Mouse (Mus musculus): ENCODE measurements at regions not wholly inside any gene's neighbourhood (a gene's known extent, or its start where the extent isn't known, plus 50 kb on each side); places are given as distances from the start of the nearest gene placed in this dataset.

GRCm38 (mm10) chr9:41483218-41483617, 321.7 kb upstream of the Ubash3b start:
- no peak for DNase-seq (ENCODE audit: low spot score)

- DNase-seq (ENCODE audit: low spot score) = no peak
Measured at GRCm38 (mm10) chr9:41481611-41482266, 320.2 kb upstream of the Ubash3b start.

- no peak for DNase-seq (ENCODE audit: low spot score)
Measured at GRCm38 (mm10) chr9:41479854-41480749, 318.6 kb upstream of the Ubash3b start.

GRCm38 (mm10) chr9:41479085-41479484, 317.6 kb upstream of the Ubash3b start:
- no peak for DNase-seq (ENCODE audit: low spot score)

GRCm38 (mm10) chr9:41478106-41478848, 316.8 kb upstream of the Ubash3b start:
- DNase-seq (ENCODE audit: low spot score) = no peak

- no peak for DNase-seq (ENCODE audit: low spot score)
Measured at GRCm38 (mm10) chr9:41475326-41475725, 313.8 kb upstream of the Ubash3b start.

- no peak for DNase-seq (ENCODE audit: low spot score)
Measured at GRCm38 (mm10) chr9:41474945-41475297, 313.4 kb upstream of the Ubash3b start.

GRCm38 (mm10) chr9:41474244-41474944, 312.9 kb upstream of the Ubash3b start:
- DNase-seq (ENCODE audit: low spot score) = peak; percentile 24

GRCm38 (mm10) chr9:41473506-41473905, 312.0 kb upstream of the Ubash3b start:
- no peak for DNase-seq (ENCODE audit: low spot score)

GRCm38 (mm10) chr9:41471345-41471744, 309.8 kb upstream of the Ubash3b start:
- DNase-seq (ENCODE audit: low spot score) = no peak

- DNase-seq (ENCODE audit: low spot score) = no peak
Measured at GRCm38 (mm10) chr9:41470010-41470409, 308.5 kb upstream of the Ubash3b start.

GRCm38 (mm10) chr9:41469414-41469813, 307.9 kb upstream of the Ubash3b start:
- DNase-seq (ENCODE audit: low spot score) = no peak

- no peak for DNase-seq (ENCODE audit: low spot score)
Measured at GRCm38 (mm10) chr9:41464057-41464685, 302.7 kb upstream of the Ubash3b start.

- DNase-seq (ENCODE audit: low spot score) = peak; percentile 59
Measured at GRCm38 (mm10) chr9:41461742-41462141, 300.2 kb upstream of the Ubash3b start.

GRCm38 (mm10) chr9:41460709-41461108, 299.2 kb upstream of the Ubash3b start:
- DNase-seq (ENCODE audit: low spot score) = no peak

GRCm38 (mm10) chr9:41457003-41457402, 295.5 kb upstream of the Ubash3b start:
- no peak for DNase-seq (ENCODE audit: low spot score)

- no peak for DNase-seq (ENCODE audit: low spot score)
Measured at GRCm38 (mm10) chr9:41451738-41452137, 290.2 kb upstream of the Ubash3b start.

- no peak for DNase-seq (ENCODE audit: low spot score)
Measured at GRCm38 (mm10) chr9:41449233-41449632, 287.7 kb upstream of the Ubash3b start.

- no peak for DNase-seq (ENCODE audit: low spot score)
Measured at GRCm38 (mm10) chr9:41447902-41448301, 286.4 kb upstream of the Ubash3b start.

- no peak for DNase-seq (ENCODE audit: low spot score)
Measured at GRCm38 (mm10) chr9:41447211-41447875, 285.8 kb upstream of the Ubash3b start.

All from T-cell, adult 2 months (primary cell).